Mouse (Mus musculus) kidney, adult 11 months (tissue): ENCODE measurements around the gene Rbks.

Experiments
- DNase-seq: peaks from one replicate; pipeline ENCODE4 v3.0.0; 2022

The Rbks gene

GRCm38 (mm10) chr5:31696971-31697643 is at the start of gene Rbks:
Rbks (minus strand) TSS chr5:31697627.
- DNase-seq: no peak

GRCm38 (mm10) chr5:31742521-31743031 is 45.1 kb upstream of the Rbks start:
- no peak for DNase-seq

GRCm38 (mm10) chr5:31741931-31742330 is 44.5 kb upstream of the Rbks start:
- no peak for DNase-seq

- no peak for DNase-seq
Measured at GRCm38 (mm10) chr5:31732644-31733338, 35.4 kb upstream of the Rbks start.

GRCm38 (mm10) chr5:31727456-31727855 is 30.0 kb upstream of the Rbks start:
- DNase-seq: peak; percentile 11

- no peak for DNase-seq
Measured at GRCm38 (mm10) chr5:31725885-31726284, 28.5 kb upstream of the Rbks start.

GRCm38 (mm10) chr5:31724519-31724918 is 27.1 kb upstream of the Rbks start:
- DNase-seq: no peak

GRCm38 (mm10) chr5:31715486-31716150 is 18.2 kb upstream of the Rbks start:
- DNase-seq: no peak

- no peak for DNase-seq
Measured at GRCm38 (mm10) chr5:31713841-31714264, 16.4 kb upstream of the Rbks start.

GRCm38 (mm10) chr5:31713280-31713711 is 15.9 kb upstream of the Rbks start:
- no peak for DNase-seq

GRCm38 (mm10) chr5:31709389-31709788 is 12.0 kb upstream of the Rbks start:
- no peak for DNase-seq

GRCm38 (mm10) chr5:31706826-31707225 is 9.4 kb upstream of the Rbks start:
- no peak for DNase-seq

GRCm38 (mm10) chr5:31704971-31705370 is 7.5 kb upstream of the Rbks start:
- DNase-seq: no peak

- no peak for DNase-seq
Measured at GRCm38 (mm10) chr5:31699397-31699796, 2.0 kb upstream of the Rbks start.

- DNase-seq: no peak
Measured at GRCm38 (mm10) chr5:31698931-31699330, 1.5 kb upstream of the Rbks start.

- DNase-seq: peak; percentile 85
Measured at GRCm38 (mm10) chr5:31698297-31698726, 885 bp upstream of the Rbks start.

- peak; percentile 91 for DNase-seq
Measured at GRCm38 (mm10) chr5:31697644-31698296, 343 bp upstream of the Rbks start, which contains the start of gene Babam2. Babam2 (plus strand) TSS chr5:31697684.

GRCm38 (mm10) chr5:31693191-31693590 is 4.2 kb downstream of the Rbks start:
- no peak for DNase-seq

- DNase-seq: no peak
Measured at GRCm38 (mm10) chr5:31687972-31688371, 9.5 kb downstream of the Rbks start.

GRCm38 (mm10) chr5:31686040-31686439 is 11.4 kb downstream of the Rbks start:
- DNase-seq: no peak

GRCm38 (mm10) chr5:31682305-31682704 is 15.1 kb downstream of the Rbks start:
- no peak for DNase-seq

- no peak for DNase-seq
Measured at GRCm38 (mm10) chr5:31680183-31680582, 17.2 kb downstream of the Rbks start.

GRCm38 (mm10) chr5:31678000-31678399 is 19.4 kb downstream of the Rbks start:
- no peak for DNase-seq
